ENCODE assay signal across 12 mouse cellular contexts in the genomic region with DNA sequence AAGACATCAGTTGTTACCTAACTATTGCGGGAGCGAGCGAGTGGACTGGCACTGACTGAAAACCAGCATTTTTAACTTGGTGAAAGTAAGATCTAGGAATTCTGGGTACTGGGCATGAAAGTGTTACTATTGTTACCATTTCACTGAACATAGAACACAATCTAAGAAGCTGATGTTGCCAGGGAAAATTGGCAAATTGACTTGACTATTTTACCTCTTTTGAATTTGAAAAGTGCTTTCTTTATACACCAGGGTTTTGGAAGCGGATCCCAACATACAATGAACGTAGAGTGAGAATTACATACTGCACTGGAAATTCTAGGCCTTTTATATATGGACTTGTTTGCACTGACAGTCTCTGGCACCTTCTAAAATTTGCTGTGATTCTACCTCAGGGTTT. TPM values are rescaled to one million over a fixed set of nuclear protein-coding genes. Genes with fewer than 3 reads are reported as not detected.
DNase-seq lines count a peak whose midpoint lies in the region; ATAC-seq and TF ChIP-seq lines count a peak whose summit lies in the region.
"Had no signal": no experiment of that assay in that cellular context is flagged by ENCODE, and none has a peak within 500 bp of the region (broad histone marks: within the 10 kb centered on the region; RNA-seq: fewer than 3 reads in every experiment).

No protein-coding gene starts in this region.

- intact Hi-C loops in heart, postnatal 10 days (cut with DNase I): no loop called here

- 78% methylated on average over 5 of the region's 5 CpGs for WGBS in heart, embryonic 14.5 days
- WGBS in liver, embryonic 13.5 days (ENCODE audit: insufficient replicate concordance): 50% methylated on average over 5 of the region's 5 CpGs

- H3K9ac ChIP-seq in heart, embryonic 14.5 days (ENCODE audit: low read length): 0 out of 2 replicates have a peak overlapping the region, but pooled peaks have one; percentile 3
- peak overlapping the region; percentile 82 for H3K9ac ChIP-seq in MEL (ENCODE audit: control insufficient read depth, low read depth, low read length, poor library complexity, severe bottlenecking)
- 0 out of 2 replicates have a peak overlapping the region, but pooled peaks have one; percentile 17 for H3K9ac ChIP-seq in liver, embryonic 13.5 days

- no peak overlapping the region for H3K4me3 ChIP-seq in heart, embryonic 14.5 days (ENCODE audit: control insufficient read depth in 1 of 2, insufficient read depth in 1 of 2, low read depth in 1 of 2, low read length in 2 of 2)
- no peak overlapping the region for H3K4me3 ChIP-seq in layer of hippocampus, adult 2 months
- H3K4me3 ChIP-seq in MEL (ENCODE audit: control insufficient read depth in 1 of 2, insufficient read depth in 1 of 2, low read depth in 2 of 2, low read length in 2 of 2): peak overlapping the region; percentile 33 to 37
- no peak overlapping the region for H3K4me3 ChIP-seq in liver, embryonic 13.5 days (replicated peaks)

- peaks cover 5% of the 10 kb centered on the region for H3K79me2 ChIP-seq in MEL (ENCODE audit: control insufficient read depth, insufficient read depth, low read length, poor library complexity)

- no peak overlapping the region; the same call in 1 of the 2 replicates for H3K4me2 ChIP-seq in heart, embryonic 14.5 days (ENCODE audit: low read length)
- H3K4me2 ChIP-seq in liver, embryonic 13.5 days: peak overlapping the region; percentile 17; the same call in 1 of the 2 replicates

- no peaks in the 10 kb centered on the region for H3K9me3 ChIP-seq in heart, embryonic 14.5 days (ENCODE audit: control insufficient read depth, low read length)
- no peaks in the 10 kb centered on the region for H3K9me3 ChIP-seq in MEL (replicated peaks; ENCODE audit: insufficient read depth, low read length)
- H3K9me3 ChIP-seq in liver, embryonic 13.5 days (replicated peaks): no peaks in the 10 kb centered on the region

- no peaks in the 10 kb centered on the region for H3K36me3 ChIP-seq in heart, embryonic 14.5 days (ENCODE audit: control insufficient read depth, insufficient read depth, low read length)
- peaks cover 0 to 54% of the 10 kb centered on the region in 2 experiments; a peak in 2 of 4 replicates for H3K36me3 ChIP-seq in MEL (ENCODE audit: control insufficient read depth in 1 of 2, insufficient read depth in 2 of 2, low read length in 2 of 2)
- 0 out of 2 replicates have a peak, but pooled peaks cover 9% of the 10 kb centered on the region for H3K36me3 ChIP-seq in liver, embryonic 13.5 days

- H3K4me1 ChIP-seq in heart, embryonic 14.5 days (ENCODE audit: control insufficient read depth in 2 of 2, insufficient read depth in 2 of 2, low read length in 2 of 2): peaks cover 4 to 19% of the 10 kb centered on the region in 2 experiments
- H3K4me1 ChIP-seq in MEL (ENCODE audit: control insufficient read depth in 1 of 2, insufficient read depth in 2 of 2, low read length in 2 of 2): peaks cover 29 to 35% of the 10 kb centered on the region in 2 experiments
- H3K4me1 ChIP-seq in liver, embryonic 13.5 days (replicated peaks): peaks cover 50% of the 10 kb centered on the region

- no peak for DNase-seq in heart, postnatal 10 days
- no peak for DNase-seq in layer of hippocampus, adult 2 months (ENCODE audit: low spot score in 2 of 2)
- DNase-seq in layer of hippocampus, adult 11-12 months (ENCODE audit: low spot score): no peak
- DNase-seq in MEL (ENCODE audit: low read depth, low spot score): no peak
- no peak for DNase-seq in liver, embryonic 13.5 days
- no peak for DNase-seq in cerebellum, postnatal 25 days
- no peak for DNase-seq in frontal cortex, postnatal 10 days (ENCODE audit: low spot score in 2 of 2)
- DNase-seq: cerebellum, adult 11-12 months; kidney, adult 18-20 months; lung, postnatal 14 days; right cerebral cortex, postnatal 4 days had no signal

- H3K27ac ChIP-seq in heart, embryonic 14.5 days (replicated peaks in 1 of 2; ENCODE audit: control insufficient read depth in 1 of 2, insufficient read depth in 1 of 2, low read depth in 2 of 2, low read length in 2 of 2): peak overlapping the region; percentile 34 to 49; a peak in 3 of 4 replicates
- 0 out of 2 replicates have a peak overlapping the region, but pooled peaks have one; percentile 12 for H3K27ac ChIP-seq in layer of hippocampus, adult 2 months
- peak overlapping the region; percentile 100 for H3K27ac ChIP-seq in MEL (ENCODE audit: control insufficient read depth, low read depth, low read length)
- peak overlapping the region; percentile 67 for H3K27ac ChIP-seq in liver, embryonic 13.5 days

- H3K27me3 ChIP-seq in heart, embryonic 14.5 days (ENCODE audit: control insufficient read depth, insufficient read depth, low read length): no peaks in the 10 kb centered on the region
- H3K27me3 ChIP-seq in MEL (ENCODE audit: control insufficient read depth in 1 of 2, insufficient read depth in 2 of 2, low read length in 2 of 2): no peaks in the 10 kb centered on the region
- H3K27me3 ChIP-seq in liver, embryonic 13.5 days: no peaks in the 10 kb centered on the region

- no peak for TF ChIP-seq EP300 in MEL (IDR thresholded peaks at IDR 0.05; ENCODE audit: low read depth in 1 of 2, low read length in 2 of 2)

- no peak for TF ChIP-seq POLR2A in MEL (IDR thresholded peaks at IDR 0.05; ENCODE audit: control insufficient read depth in 1 of 2, insufficient read depth in 1 of 2, low read depth in 1 of 2, low read length in 2 of 2, poor library complexity in 1 of 2)

- TF ChIP-seq CTCF in layer of hippocampus, adult 2 months (conservative IDR thresholded peaks at IDR 0.05): no peak
- no peak for TF ChIP-seq CTCF in MEL (IDR thresholded peaks at IDR 0.05 in 2 of 3, conservative IDR thresholded peaks at IDR 0.05 in 1 of 3; ENCODE audit: control insufficient read depth in 1 of 3, insufficient read depth in 1 of 3, low read depth in 2 of 3, low read length in 3 of 3, poor library complexity in 1 of 3, severe bottlenecking in 1 of 3)

- TF ChIP-seq RAD21 in MEL (IDR thresholded peaks at IDR 0.05; ENCODE audit: low read depth, low read length): no peak

- ATAC-seq in heart, embryonic 14.5 days (ENCODE audit: insufficient number of reproducible peaks, insufficient read depth, low FRiP score, low read depth): no peak
- ATAC-seq in liver, embryonic 13.5 days (ENCODE audit: low read depth): no peak

TF ChIP-seq in MEL, 35 proteins besides CTCF, POLR2A, EP300 and RAD21:
- TF ChIP-seq POLR2AphosphoS5 (IDR thresholded peaks at IDR 0.05; ENCODE audit: borderline replicate concordance, low read depth, low read length): no peak
- 0 out of 2 replicates have a peak, but pooled peaks have one; percentile 49 for TF ChIP-seq UBTF (IDR thresholded peaks at IDR 0.05; ENCODE audit: borderline replicate concordance, insufficient read depth, low read depth, low read length)
- TF ChIP-seq CHD1 (IDR thresholded peaks at IDR 0.05; ENCODE audit: low read depth, low read length): peak; percentile 96
- TF ChIP-seq NELFE (IDR thresholded peaks at IDR 0.05; ENCODE audit: low read depth, low read length): no peak
- 0 out of 2 replicates have a peak, but pooled peaks have one; percentile 38 for TF ChIP-seq POLR2AphosphoS2 (IDR thresholded peaks at IDR 0.05; ENCODE audit: low read length)
- peak; percentile 41; the same call in 1 of the 2 replicates for TF ChIP-seq ZMIZ1 (IDR thresholded peaks at IDR 0.05; ENCODE audit: low read depth, low read length)

RNA-seq across cellular contexts. Expression of gene Tubd1, which starts 48.7 kb away (rescaled TPM):
- polyA plus RNA-seq in heart, embryonic 14.5 days (2014; fragmentation: Nextera tagmentation; extraction: Ambion mirVana): 12.0 and 13.2 TPM in 2 replicates
- total RNA-seq in heart, postnatal 10 days (2021): 1 to 10 TPM; 5.5 to 6.2 TPM
- 1 to 10 TPM; 6.0 to 8.2 TPM for total RNA-seq in layer of hippocampus, adult 2 months (2021)
- total RNA-seq in MEL (2012; rRNA removed): 21.5 and 23.4 TPM in 2 replicates
- 10 to 100 TPM in 1 of 2 experiments, not detected in 1; 14.4 TPM for polyA plus RNA-seq in MEL (2012; ENCODE audit: insufficient read depth in 1 of 2, insufficient read length in 2 of 2, low read depth in 1 of 2, low replicate concordance in 2 of 2, missing spikeins in 1 of 2)
- polyA plus RNA-seq in liver, embryonic 13.5 days (2015; fragmentation: Nextera tagmentation; extraction: Ambion mirVana): 13.2 and 13.6 TPM in 2 replicates

RNA-seq across cellular contexts. Expression of gene Rps6kb1, which starts 48.8 kb away (rescaled TPM):
- 33.4 and 34.8 TPM in 2 replicates for polyA plus RNA-seq in heart, embryonic 14.5 days (2014; fragmentation: Nextera tagmentation; extraction: Ambion mirVana)
- 10 to 100 TPM; 26.0 to 29.2 TPM for total RNA-seq in heart, postnatal 10 days (2021)
- 10 to 100 TPM; 43.8 to 44.2 TPM for total RNA-seq in layer of hippocampus, adult 2 months (2021)
- 39.3 and 39.8 TPM in 2 replicates for total RNA-seq in MEL (2012; rRNA removed)
- polyA plus RNA-seq in MEL (2012; ENCODE audit: insufficient read depth in 1 of 2, insufficient read length in 2 of 2, low read depth in 1 of 2, low replicate concordance in 2 of 2, missing spikeins in 1 of 2): 10 to 100 TPM; 49.4 to 73.6 TPM
- polyA plus RNA-seq in liver, embryonic 13.5 days (2015; fragmentation: Nextera tagmentation; extraction: Ambion mirVana): 30.5 and 34.4 TPM in 2 replicates

Comparison
In these comparisons a context has a peak if more than half of its experiments do, and no peak if none do; other contexts are left out.
1. H3K27ac ChIP-seq: peak in every context shown above with its lines; median percentile 100 in MEL; 67 in liver, embryonic 13.5 days; 42 in heart, embryonic 14.5 days; 12 in layer of hippocampus, adult 2 months.
2. H3K4me3 ChIP-seq: peak in MEL (2 of 2); none in heart, embryonic 14.5 days (0 of 2), layer of hippocampus, adult 2 months (single experiment) and liver, embryonic 13.5 days (single experiment).
3. H3K9ac ChIP-seq: peak in every context shown above with its lines; median percentile 82 in MEL; 17 in liver, embryonic 13.5 days; 3 in heart, embryonic 14.5 days.